Mouse (Mus musculus) activated CD4-positive, CD25-positive, alpha-beta regulatory T cell, adult 4 months (primary cell): ENCODE results near the gene Tmem165. TPM values are rescaled to one million over a fixed set of nuclear protein-coding genes. Genes with fewer than 3 reads are reported as not detected.

Experiments used
- ATAC-seq: one replicate; pipeline ENCODE4 v1.8.0; 2017
- polyA plus RNA-seq, 2 experiments: library from polyadenylated mRNA; unstranded; fragments of 100-300 nt; shearing (Covaris generic); gene quantifications; one replicate each; pipeline ENCODE4 v1.2.1; 2017

Gene Tmem165
- polyA plus RNA-seq, 2 experiments from 2014 or later = 7.9 to 13.8 TPM

- ATAC-seq = peak; percentile 83
Observed at GRCm38 (mm10) chr5:76250948-76251347, 67.3 kb downstream of the Tmem165 start.

Other genes with a start within 250 kb of the Tmem165 start
- under 1 TPM in 1 of 2 experiments, not detected in 1; 0.24 TPM for gene Kdr, start 205.4 kb upstream of the Tmem165 start, polyA plus RNA-seq
- 10 to 100 TPM; 28.2 to 36.6 TPM for gene Srd5a3, start 43.6 kb upstream of the Tmem165 start, polyA plus RNA-seq
- gene Clock, start 120.9 kb downstream of the Tmem165 start, polyA plus RNA-seq = 10 to 100 TPM; 14.0 to 16.6 TPM
- gene Pdcl2, start 147.3 kb downstream of the Tmem165 start, polyA plus RNA-seq = not detected
- not detected for gene Nmu, start 179.9 kb downstream of the Tmem165 start, polyA plus RNA-seq